Mouse (Mus musculus): Measurements from ENCODE around the gene Ube2ql1. TPM values are rescaled to one million over a fixed set of nuclear protein-coding genes. Genes with fewer than 3 reads are reported as not detected.

Ube2ql1 gene
- polyA plus RNA-seq, 1 experiment from 2014 or later = 0.02 TPM

DNA sequence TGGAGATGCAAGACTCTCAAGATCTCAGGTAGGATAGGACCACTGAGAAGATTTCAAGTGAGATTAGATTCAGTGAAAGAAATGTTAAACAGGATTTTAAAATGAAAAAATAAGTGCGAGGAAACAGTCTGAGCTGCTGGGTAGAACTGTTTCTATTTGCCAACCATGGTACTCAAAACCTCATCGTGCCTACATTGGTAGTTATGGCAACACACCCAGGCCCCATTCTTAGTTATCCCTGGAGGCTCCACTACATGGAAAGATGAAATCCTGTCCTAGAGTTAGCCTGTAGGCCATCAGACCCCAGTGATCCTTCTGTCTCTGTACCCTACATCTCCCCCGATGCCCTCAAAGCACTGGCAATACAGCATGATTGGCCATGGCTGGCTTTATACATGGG is 14.3 kb downstream of the Ube2ql1 start:
- ATAC-seq (ENCODE audit: low read depth) = no peak
- no peaks in the 10 kb centered on the region for H3K9me3 ChIP-seq (replicated peaks; ENCODE audit: control insufficient read depth, low read length)
- 72% methylated on average over 3 of the region's 3 CpGs for WGBS (ENCODE audit: insufficient replicate concordance)
- H3K36me3 ChIP-seq (ENCODE audit: control insufficient read depth, insufficient read depth) = no peaks in the 10 kb centered on the region
- H3K4me2 ChIP-seq (ENCODE audit: low read depth, low read length) = no peak overlapping the region
- no peaks in the 10 kb centered on the region for H3K27me3 ChIP-seq (ENCODE audit: control insufficient read depth, insufficient read depth, low read depth, low read length)
- no peaks in the 10 kb centered on the region for H3K4me1 ChIP-seq (ENCODE audit: control insufficient read depth, low read depth, low read length)
- no peak overlapping the region for H3K27ac ChIP-seq (ENCODE audit: low read length)
- no peak overlapping the region for H3K4me3 ChIP-seq (ENCODE audit: low read depth, low read length)
- H3K9ac ChIP-seq (ENCODE audit: low read depth, low read length) = no peak overlapping the region

DNA sequence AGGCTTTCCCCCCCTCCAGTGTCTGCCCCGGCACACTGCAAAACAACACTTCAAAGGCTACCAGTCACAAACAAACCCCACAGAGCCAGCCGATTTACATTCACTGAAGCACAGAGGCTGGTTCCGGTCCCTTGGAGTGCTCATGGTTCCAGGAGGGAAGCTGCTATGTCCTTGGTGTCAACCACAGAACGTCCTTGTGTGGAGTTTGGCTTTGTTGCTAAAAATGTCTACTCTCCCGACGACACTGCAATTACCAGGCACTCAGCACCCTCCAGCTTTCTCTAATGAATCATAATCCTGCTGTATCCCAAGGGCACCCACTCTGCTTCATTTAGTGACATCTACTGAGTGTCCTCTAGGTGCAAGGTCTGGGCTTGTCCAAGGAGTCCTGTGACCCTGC is 18.5 kb downstream of the Ube2ql1 start:
- H3K4me1 ChIP-seq (ENCODE audit: control insufficient read depth, low read depth, low read length) = no peaks in the 10 kb centered on the region
- no peak for ATAC-seq (ENCODE audit: low read depth)
- H3K9ac ChIP-seq (ENCODE audit: low read depth, low read length) = no peak overlapping the region
- no peaks in the 10 kb centered on the region for H3K36me3 ChIP-seq (ENCODE audit: control insufficient read depth, insufficient read depth)
- 17% methylated on average over 6 of the region's 6 CpGs for WGBS (ENCODE audit: insufficient replicate concordance)
- no peaks in the 10 kb centered on the region for H3K9me3 ChIP-seq (replicated peaks; ENCODE audit: control insufficient read depth, low read length)
- H3K27me3 ChIP-seq (ENCODE audit: control insufficient read depth, insufficient read depth, low read depth, low read length) = no peaks in the 10 kb centered on the region
- H3K4me3 ChIP-seq (ENCODE audit: low read depth, low read length) = no peak overlapping the region
- no peak overlapping the region for H3K4me2 ChIP-seq (ENCODE audit: low read depth, low read length)
- no peak overlapping the region for H3K27ac ChIP-seq (ENCODE audit: low read length)

DNA sequence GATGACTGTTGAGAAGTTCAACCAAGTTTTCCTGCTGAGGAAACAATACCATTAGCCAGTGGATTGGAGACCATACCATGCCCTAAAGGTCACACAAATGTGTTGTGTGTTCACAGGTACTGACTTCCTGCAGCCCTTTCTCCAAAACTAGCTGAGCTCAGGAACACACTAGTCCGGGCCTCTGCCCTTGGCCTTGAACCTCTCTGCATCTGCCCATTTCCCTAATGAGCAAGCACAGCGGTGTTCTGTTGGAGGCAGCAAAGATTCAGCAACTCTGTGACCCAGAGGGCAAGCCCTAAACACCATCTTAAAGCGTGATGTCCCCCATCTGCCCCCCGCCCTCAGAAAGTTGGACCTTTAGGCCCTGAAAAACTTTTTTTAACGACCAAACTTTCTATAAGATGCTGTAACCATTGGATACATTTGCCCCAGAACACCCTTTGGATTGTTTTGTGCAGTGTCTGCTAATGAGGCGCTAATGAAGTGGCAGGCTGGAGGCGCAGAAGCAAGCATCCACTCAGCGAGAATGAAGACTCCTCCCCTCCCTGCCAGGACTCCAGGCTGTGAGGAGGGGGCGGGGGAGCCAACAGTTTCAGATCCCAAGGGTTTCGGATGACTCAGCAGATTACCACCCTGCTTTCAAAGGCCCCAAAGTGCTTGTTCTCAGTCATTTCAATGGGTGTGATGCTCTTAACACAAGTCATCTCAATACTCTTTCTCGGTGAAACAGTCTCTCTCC is 21.7 kb downstream of the Ube2ql1 start:
- Histone ChIP-seq H3K9ac (ENCODE audit: low read depth, low read length) (no peak overlapping the region), H3K27me3 (ENCODE audit: control insufficient read depth, insufficient read depth, low read depth, low read length) (no peaks in the 10 kb centered on the region), H3K36me3 (ENCODE audit: control insufficient read depth, insufficient read depth) (no peaks in the 10 kb centered on the region), H3K9me3 (replicated peaks; ENCODE audit: control insufficient read depth, low read length) (no peaks in the 10 kb centered on the region), H3K4me3 (ENCODE audit: low read depth, low read length) (no peak overlapping the region), H3K27ac (ENCODE audit: low read length) (no peak overlapping the region), H3K4me1 (ENCODE audit: control insufficient read depth, low read depth, low read length) (no peaks in the 10 kb centered on the region), H3K4me2 (ENCODE audit: low read depth, low read length) (no peak overlapping the region)
- no peak for ATAC-seq (ENCODE audit: low read depth)
- 18% methylated on average over 11 of the region's 11 CpGs for WGBS (ENCODE audit: insufficient replicate concordance)

DNA sequence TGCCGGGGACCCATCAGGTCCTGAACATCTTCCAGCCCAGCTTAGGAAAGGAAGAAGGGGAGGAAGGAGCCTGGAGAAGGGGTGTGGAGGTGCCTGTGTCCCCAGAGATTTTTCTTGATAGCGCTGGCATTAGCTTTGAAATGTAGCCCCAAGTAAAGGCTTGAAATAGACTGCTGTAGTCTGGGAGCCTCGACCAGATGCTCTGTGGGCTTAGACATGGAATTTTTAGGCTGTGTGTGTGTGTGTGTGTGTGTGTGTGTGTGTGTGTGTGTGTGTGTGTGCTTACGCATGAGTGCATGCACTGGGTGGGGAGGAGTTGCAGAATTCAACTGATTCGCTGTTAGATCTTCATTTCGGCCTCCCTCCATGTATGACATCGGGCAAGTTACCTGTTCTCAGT is 31.5 kb downstream of the Ube2ql1 start:
- H3K27me3 ChIP-seq (ENCODE audit: control insufficient read depth, insufficient read depth, low read depth, low read length) = no peaks in the 10 kb centered on the region
- no peaks in the 10 kb centered on the region for H3K4me1 ChIP-seq (ENCODE audit: control insufficient read depth, low read depth, low read length)
- no peak for ATAC-seq (ENCODE audit: low read depth)
- H3K4me2 ChIP-seq (ENCODE audit: low read depth, low read length) = no peak overlapping the region
- WGBS (ENCODE audit: insufficient replicate concordance) = 69% methylated on average over 7 of the region's 7 CpGs
- no peak overlapping the region for H3K27ac ChIP-seq (ENCODE audit: low read length)
- H3K36me3 ChIP-seq (ENCODE audit: control insufficient read depth, insufficient read depth) = no peaks in the 10 kb centered on the region
- H3K9ac ChIP-seq (ENCODE audit: low read depth, low read length) = no peak overlapping the region
- H3K9me3 ChIP-seq (replicated peaks; ENCODE audit: control insufficient read depth, low read length) = no peaks in the 10 kb centered on the region
- no peak overlapping the region for H3K4me3 ChIP-seq (ENCODE audit: low read depth, low read length)

DNA sequence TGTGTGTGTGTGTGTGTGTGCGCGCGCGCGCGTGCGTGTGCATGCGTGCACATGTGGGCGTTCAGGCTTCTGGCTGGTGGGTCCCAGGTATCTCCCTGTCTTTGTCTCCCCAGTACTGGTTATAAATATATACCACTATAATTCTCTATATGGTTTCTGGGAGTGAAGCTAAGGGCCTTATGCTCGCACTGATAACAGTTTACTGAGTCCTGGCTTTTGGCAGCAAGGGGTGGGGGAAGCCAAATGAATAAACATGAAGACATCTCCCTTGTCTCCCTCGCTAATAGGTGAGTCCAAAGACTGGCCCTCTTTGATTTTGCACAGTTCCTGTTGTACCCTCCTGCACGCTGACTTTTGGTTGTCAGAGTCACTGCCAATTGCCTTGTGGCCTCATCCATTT is 32.2 kb downstream of the Ube2ql1 start:
- WGBS (ENCODE audit: insufficient replicate concordance) = 73% methylated on average over 12 of the region's 12 CpGs
- Histone ChIP-seq H3K27ac (ENCODE audit: low read length) (no peak overlapping the region), H3K27me3 (ENCODE audit: control insufficient read depth, insufficient read depth, low read depth, low read length) (no peaks in the 10 kb centered on the region), H3K4me1 (ENCODE audit: control insufficient read depth, low read depth, low read length) (no peaks in the 10 kb centered on the region), H3K9me3 (replicated peaks; ENCODE audit: control insufficient read depth, low read length) (no peaks in the 10 kb centered on the region), H3K4me2 (ENCODE audit: low read depth, low read length) (no peak overlapping the region), H3K4me3 (ENCODE audit: low read depth, low read length) (no peak overlapping the region), H3K36me3 (ENCODE audit: control insufficient read depth, insufficient read depth) (no peaks in the 10 kb centered on the region), H3K9ac (ENCODE audit: low read depth, low read length) (no peak overlapping the region)
- no peak for ATAC-seq (ENCODE audit: low read depth)

DNA sequence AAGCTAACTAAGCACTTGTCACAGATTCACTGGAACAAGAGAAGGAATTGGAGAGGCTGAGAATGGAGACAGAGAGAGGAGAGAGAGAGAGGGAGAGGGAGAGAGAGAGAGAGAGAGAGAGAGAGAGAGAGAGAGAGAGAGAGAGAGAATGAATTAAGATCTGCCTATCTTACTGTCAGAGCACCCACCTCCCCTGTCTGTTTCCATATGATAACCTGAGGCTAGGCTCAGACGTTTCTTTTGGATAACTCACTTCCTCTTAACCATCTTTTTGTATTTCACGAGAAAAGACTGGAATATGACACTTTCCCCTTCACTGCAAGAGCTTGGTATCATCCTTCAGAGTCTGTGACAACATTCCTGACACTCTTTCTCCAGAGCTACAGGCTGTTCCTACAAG is 32.8 kb downstream of the Ube2ql1 start:
- no peaks in the 10 kb centered on the region for H3K9me3 ChIP-seq (replicated peaks; ENCODE audit: control insufficient read depth, low read length)
- H3K27me3 ChIP-seq (ENCODE audit: control insufficient read depth, insufficient read depth, low read depth, low read length) = no peaks in the 10 kb centered on the region
- no peak overlapping the region for H3K4me2 ChIP-seq (ENCODE audit: low read depth, low read length)
- H3K36me3 ChIP-seq (ENCODE audit: control insufficient read depth, insufficient read depth) = no peaks in the 10 kb centered on the region
- WGBS (ENCODE audit: insufficient replicate concordance) = 5% methylated on average over 2 of the region's 2 CpGs
- no peak overlapping the region for H3K4me3 ChIP-seq (ENCODE audit: low read depth, low read length)
- no peak for ATAC-seq (ENCODE audit: low read depth)
- no peak overlapping the region for H3K27ac ChIP-seq (ENCODE audit: low read length)
- no peaks in the 10 kb centered on the region for H3K4me1 ChIP-seq (ENCODE audit: control insufficient read depth, low read depth, low read length)
- H3K9ac ChIP-seq (ENCODE audit: low read depth, low read length) = no peak overlapping the region

DNA sequence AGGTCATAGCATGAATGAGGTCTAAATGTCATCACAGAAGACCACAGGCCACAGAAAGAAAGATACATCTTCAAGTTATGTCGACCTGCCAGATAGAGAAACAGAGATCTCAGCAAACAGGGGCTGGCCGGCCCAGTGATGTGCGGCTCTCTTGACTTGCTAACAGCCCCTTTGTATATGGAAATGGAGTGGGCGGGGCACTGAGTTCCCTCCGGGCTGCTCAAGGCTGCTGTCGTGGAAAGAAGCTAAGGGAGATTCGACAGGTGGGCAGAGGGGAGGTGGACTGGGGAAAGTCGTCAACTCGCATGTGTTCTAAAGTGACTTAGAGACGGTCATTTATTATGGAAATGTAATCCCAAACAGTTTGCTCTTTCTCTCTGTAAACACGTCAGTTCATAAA is 36.2 kb downstream of the Ube2ql1 start:
- no peak overlapping the region for H3K9ac ChIP-seq (ENCODE audit: low read depth, low read length)
- H3K36me3 ChIP-seq (ENCODE audit: control insufficient read depth, insufficient read depth) = no peaks in the 10 kb centered on the region
- no peaks in the 10 kb centered on the region for H3K27me3 ChIP-seq (ENCODE audit: control insufficient read depth, insufficient read depth, low read depth, low read length)
- ATAC-seq (ENCODE audit: low read depth) = no peak
- no peaks in the 10 kb centered on the region for H3K9me3 ChIP-seq (replicated peaks; ENCODE audit: control insufficient read depth, low read length)
- H3K4me1 ChIP-seq (ENCODE audit: control insufficient read depth, low read depth, low read length) = no peaks in the 10 kb centered on the region
- no peak overlapping the region for H3K4me2 ChIP-seq (ENCODE audit: low read depth, low read length)
- no peak overlapping the region for H3K4me3 ChIP-seq (ENCODE audit: low read depth, low read length)
- 28% methylated on average over 11 of the region's 11 CpGs for WGBS (ENCODE audit: insufficient replicate concordance)
- H3K27ac ChIP-seq (ENCODE audit: low read length) = no peak overlapping the region

DNA sequence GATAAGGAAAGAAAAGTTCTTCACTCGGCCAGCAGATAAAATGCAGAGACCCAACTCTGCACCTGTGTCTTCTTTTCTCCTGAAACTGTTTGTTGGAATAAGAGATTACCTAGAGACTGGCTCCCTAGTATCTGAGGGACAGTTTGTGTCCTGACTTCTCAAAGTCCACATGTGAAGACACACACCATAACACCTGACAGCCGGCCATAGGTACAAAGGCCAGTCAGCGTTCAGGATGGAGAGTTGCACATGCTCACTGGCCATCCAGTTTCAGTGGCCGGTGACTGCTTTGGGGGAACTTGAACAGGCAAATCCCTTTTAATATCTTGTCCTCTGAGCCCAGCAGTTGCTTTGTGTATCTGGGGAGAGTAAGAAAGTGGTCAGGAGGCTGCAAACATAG is 38.3 kb downstream of the Ube2ql1 start:
- no peaks in the 10 kb centered on the region for H3K36me3 ChIP-seq (ENCODE audit: control insufficient read depth, insufficient read depth)
- peak; percentile 84 for ATAC-seq (ENCODE audit: low read depth)
- no peaks in the 10 kb centered on the region for H3K4me1 ChIP-seq (ENCODE audit: control insufficient read depth, low read depth, low read length)
- H3K27ac ChIP-seq (ENCODE audit: low read length) = peak overlapping the region; percentile 80
- H3K9me3 ChIP-seq (replicated peaks; ENCODE audit: control insufficient read depth, low read length) = no peaks in the 10 kb centered on the region
- H3K27me3 ChIP-seq (ENCODE audit: control insufficient read depth, insufficient read depth, low read depth, low read length) = no peaks in the 10 kb centered on the region
- WGBS (ENCODE audit: insufficient replicate concordance) = 61% methylated on average over 4 of the region's 4 CpGs
- H3K4me3 ChIP-seq (ENCODE audit: low read depth, low read length) = no peak overlapping the region
- H3K4me2 ChIP-seq (ENCODE audit: low read depth, low read length) = no peak overlapping the region
- H3K9ac ChIP-seq (ENCODE audit: low read depth, low read length) = no peak overlapping the region

DNA sequence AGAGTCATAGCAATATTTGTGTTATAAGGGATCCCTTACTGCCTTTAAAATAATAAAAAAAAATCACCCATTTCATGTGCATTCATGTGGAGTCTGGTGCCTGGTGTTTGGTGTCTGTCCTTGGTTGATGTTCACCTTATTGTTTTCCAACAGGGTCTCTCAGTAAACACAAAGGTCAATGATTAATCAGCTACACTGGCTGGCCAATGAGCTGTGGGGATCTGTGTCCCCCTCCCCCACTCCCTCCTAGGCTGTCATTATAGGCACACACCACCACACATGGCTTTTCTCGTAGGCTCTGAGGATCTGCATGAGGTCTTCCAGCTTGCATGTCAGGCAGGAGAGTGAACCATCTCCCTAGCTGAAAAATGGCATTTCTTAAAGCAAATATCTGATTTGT is 38.9 kb downstream of the Ube2ql1 start:
- H3K27ac ChIP-seq (ENCODE audit: low read length) = peak overlapping the region; percentile 80
- H3K27me3 ChIP-seq (ENCODE audit: control insufficient read depth, insufficient read depth, low read depth, low read length) = no peaks in the 10 kb centered on the region
- no peaks in the 10 kb centered on the region for H3K4me1 ChIP-seq (ENCODE audit: control insufficient read depth, low read depth, low read length)
- no peak overlapping the region for H3K4me3 ChIP-seq (ENCODE audit: low read depth, low read length)
- peak; percentile 88 for ATAC-seq (ENCODE audit: low read depth)
- H3K9ac ChIP-seq (ENCODE audit: low read depth, low read length) = no peak overlapping the region
- 25% methylated on average over 1 of the region's 1 CpGs for WGBS (ENCODE audit: insufficient replicate concordance)
- H3K36me3 ChIP-seq (ENCODE audit: control insufficient read depth, insufficient read depth) = no peaks in the 10 kb centered on the region
- no peaks in the 10 kb centered on the region for H3K9me3 ChIP-seq (replicated peaks; ENCODE audit: control insufficient read depth, low read length)
- 0 out of 2 replicates have a peak overlapping the region, but pooled peaks have one; percentile 6 for H3K4me2 ChIP-seq (ENCODE audit: low read depth, low read length)

All from liver, embryonic 16.5 days (tissue).